Mouse (Mus musculus): Measurements from ENCODE around the gene Krt20. TPM values are rescaled to one million over a fixed set of nuclear protein-coding genes. Genes with fewer than 3 reads are reported as not detected.
A peak's percentile ranks its signal among the peaks of the same experiment; 100 is the strongest.

Krt20 gene
- 0.72 TPM in 1 of 2 replicates, not detected in the other for polyA plus RNA-seq (2012; rRNA removed)

DNA sequence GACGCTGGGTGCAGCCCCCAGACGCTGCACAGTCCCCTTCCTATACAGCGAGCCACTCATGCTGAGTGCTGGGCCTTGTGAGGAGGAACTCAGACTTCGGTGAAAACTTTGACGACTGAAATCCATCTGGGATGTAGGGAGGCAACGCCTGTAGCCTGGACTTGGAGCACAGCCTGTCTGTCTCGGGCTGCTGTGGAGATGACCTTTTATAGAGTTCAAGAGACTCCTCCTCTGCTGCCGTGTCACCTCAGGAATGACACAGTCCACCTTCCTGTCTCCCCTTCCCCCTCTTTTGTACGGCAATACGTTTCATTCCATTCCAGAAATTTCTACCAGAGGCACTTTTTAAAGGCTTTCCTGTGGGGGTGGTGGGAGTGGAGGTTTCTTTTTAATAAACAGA is at the start of gene Krt20:
Krt20 (minus strand) TSS at position 179 of the 400 bp plus-strand sequence.
- 19% methylated on average over 10 of the region's 10 CpGs for WGBS
- DNase-seq, result no peak
- TF ChIP-seq CTCF (IDR thresholded peaks at IDR 0.05; ENCODE audit: insufficient read depth, low read length) (no peak), POLR2A (IDR thresholded peaks at IDR 0.05; ENCODE audit: borderline replicate concordance, extremely low read depth, low read depth, low read length) (no peak)
- H3K4me1 ChIP-seq (ENCODE audit: control insufficient read depth, insufficient read depth, low read length), result no peaks in the 10 kb centered on the region
- H3K4me3 ChIP-seq (replicated peaks; ENCODE audit: extremely low read depth, low read depth, low read length), result no peak within 1 kb of the TSS

DNA sequence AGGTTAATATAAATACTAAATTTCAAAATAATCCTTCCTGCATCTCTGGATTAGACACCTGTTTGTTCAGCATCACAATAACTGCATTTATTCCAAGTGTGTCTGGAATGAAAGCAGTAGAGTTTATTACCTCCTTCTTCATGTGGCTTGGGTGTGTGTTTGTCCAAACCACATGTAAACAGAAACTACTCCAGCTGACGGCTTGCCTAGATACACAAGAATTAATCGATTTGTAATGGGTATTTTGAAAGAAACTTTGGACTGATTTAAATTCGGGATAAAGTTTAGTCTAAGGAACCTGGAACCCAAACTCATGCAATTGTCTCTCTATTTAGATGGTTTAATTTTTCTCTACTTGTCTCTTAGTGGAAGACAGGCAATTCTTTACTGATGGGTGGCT is 37.0 kb upstream of the Krt20 start:
- 56% methylated on average over 3 of the region's 3 CpGs for WGBS

GRCm38 (mm10) chr11:99473433-99473832 is 35.5 kb upstream of the Krt20 start:
- H3K4me3 ChIP-seq (replicated peaks; ENCODE audit: extremely low read depth, low read depth, low read length), result no peak overlapping the region
- DNase-seq, result peak; percentile 41
- H3K4me1 ChIP-seq (ENCODE audit: control insufficient read depth, insufficient read depth, low read length), result no peaks in the 10 kb centered on the region; the same call in none of the 2 replicates
- TF ChIP-seq CTCF (IDR thresholded peaks at IDR 0.05; ENCODE audit: insufficient read depth, low read length), result no peak
- TF ChIP-seq POLR2A (IDR thresholded peaks at IDR 0.05; ENCODE audit: borderline replicate concordance, extremely low read depth, low read depth, low read length), result peak; percentile 43; the same call in 1 of the 2 replicates
- 57% methylated on average over 6 of the region's 6 CpGs for WGBS

More for the DNA sequence above, 37.0 kb upstream of the Krt20 start:
- DNase-seq, result no peak
- no peak overlapping the region for H3K4me3 ChIP-seq (replicated peaks; ENCODE audit: extremely low read depth, low read depth, low read length)
- H3K4me1 ChIP-seq (ENCODE audit: control insufficient read depth, insufficient read depth, low read length), result no peaks in the 10 kb centered on the region; the same call in 1 of the 2 replicates
- no peak for TF ChIP-seq POLR2A (IDR thresholded peaks at IDR 0.05; ENCODE audit: borderline replicate concordance, extremely low read depth, low read depth, low read length)
- TF ChIP-seq CTCF (IDR thresholded peaks at IDR 0.05; ENCODE audit: insufficient read depth, low read length), result no peak

- Histone ChIP-seq H3K4me1 (ENCODE audit: control insufficient read depth, insufficient read depth, low read length) (no peaks in the 10 kb centered on the region; the same call in none of the 2 replicates), H3K4me3 (replicated peaks; ENCODE audit: extremely low read depth, low read depth, low read length) (no peak overlapping the region)
- DNase-seq, result no peak
- TF ChIP-seq CTCF (IDR thresholded peaks at IDR 0.05; ENCODE audit: insufficient read depth, low read length), result no peak
- TF ChIP-seq POLR2A (IDR thresholded peaks at IDR 0.05; ENCODE audit: borderline replicate concordance, extremely low read depth, low read depth, low read length), result no peak
- 44% methylated on average over 4 of the region's 4 CpGs for WGBS
These were observed 34.5 kb upstream of the Krt20 start for GRCm38 (mm10) chr11:99472405-99472804.

GRCm38 (mm10) chr11:99471946-99472345 is 34.0 kb upstream of the Krt20 start:
- TF ChIP-seq POLR2A (IDR thresholded peaks at IDR 0.05; ENCODE audit: borderline replicate concordance, extremely low read depth, low read depth, low read length), result no peak
- no peak for TF ChIP-seq CTCF (IDR thresholded peaks at IDR 0.05; ENCODE audit: insufficient read depth, low read length)
- no peak overlapping the region for H3K4me3 ChIP-seq (replicated peaks; ENCODE audit: extremely low read depth, low read depth, low read length)
- 65% methylated on average over 6 of the region's 6 CpGs for WGBS
- no peaks in the 10 kb centered on the region; the same call in none of the 2 replicates for H3K4me1 ChIP-seq (ENCODE audit: control insufficient read depth, insufficient read depth, low read length)
- peak; percentile 38 for DNase-seq

DNA sequence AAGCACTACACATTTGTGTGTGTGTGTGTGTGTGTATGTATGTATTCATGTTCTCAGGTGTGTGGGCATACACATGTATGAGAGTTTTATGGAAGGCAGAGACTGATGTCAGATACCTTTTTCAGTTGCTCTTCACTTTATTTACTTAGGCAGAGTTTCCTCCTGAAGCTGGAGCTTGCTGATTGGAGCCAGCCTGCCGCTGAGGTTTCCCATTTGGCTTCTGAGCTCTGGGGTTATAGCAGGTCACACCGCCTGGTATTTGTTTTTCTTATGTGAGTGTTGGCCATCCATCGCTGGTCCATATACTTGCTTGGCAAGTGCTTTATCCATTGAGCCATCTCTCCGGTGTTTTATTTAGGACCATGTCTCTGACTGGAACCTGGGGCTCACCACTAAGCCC is 31.3 kb upstream of the Krt20 start:
- Histone ChIP-seq H3K4me3 (replicated peaks; ENCODE audit: extremely low read depth, low read depth, low read length) (no peak overlapping the region), H3K4me1 (ENCODE audit: control insufficient read depth, insufficient read depth, low read length) (no peaks in the 10 kb centered on the region; the same call in none of the 2 replicates)
- 36% methylated on average over 4 of the region's 4 CpGs for WGBS
- TF ChIP-seq POLR2A (IDR thresholded peaks at IDR 0.05; ENCODE audit: borderline replicate concordance, extremely low read depth, low read depth, low read length) (no peak), CTCF (IDR thresholded peaks at IDR 0.05; ENCODE audit: insufficient read depth, low read length) (no peak)
- DNase-seq, result no peak

- Histone ChIP-seq H3K4me3 (replicated peaks; ENCODE audit: extremely low read depth, low read depth, low read length) (no peak overlapping the region), H3K4me1 (ENCODE audit: control insufficient read depth, insufficient read depth, low read length) (no peaks in the 10 kb centered on the region; the same call in none of the 2 replicates)
- 59% methylated on average over 11 of the region's 11 CpGs for WGBS
- DNase-seq, result no peak
- TF ChIP-seq POLR2A (IDR thresholded peaks at IDR 0.05; ENCODE audit: borderline replicate concordance, extremely low read depth, low read depth, low read length), result no peak
These were observed 30.6 kb upstream of the Krt20 start for GRCm38 (mm10) chr11:99468566-99468965.

GRCm38 (mm10) chr11:99466316-99466715 is 28.4 kb upstream of the Krt20 start:
- H3K4me3 ChIP-seq (replicated peaks; ENCODE audit: extremely low read depth, low read depth, low read length), result no peak overlapping the region
- TF ChIP-seq CTCF (IDR thresholded peaks at IDR 0.05; ENCODE audit: insufficient read depth, low read length) (no peak), POLR2A (IDR thresholded peaks at IDR 0.05; ENCODE audit: borderline replicate concordance, extremely low read depth, low read depth, low read length) (no peak)
- H3K4me1 ChIP-seq (ENCODE audit: control insufficient read depth, insufficient read depth, low read length), result no peaks in the 10 kb centered on the region; the same call in none of the 2 replicates
- no peak for DNase-seq
- 10% methylated on average over 7 of the region's 7 CpGs for WGBS

DNA sequence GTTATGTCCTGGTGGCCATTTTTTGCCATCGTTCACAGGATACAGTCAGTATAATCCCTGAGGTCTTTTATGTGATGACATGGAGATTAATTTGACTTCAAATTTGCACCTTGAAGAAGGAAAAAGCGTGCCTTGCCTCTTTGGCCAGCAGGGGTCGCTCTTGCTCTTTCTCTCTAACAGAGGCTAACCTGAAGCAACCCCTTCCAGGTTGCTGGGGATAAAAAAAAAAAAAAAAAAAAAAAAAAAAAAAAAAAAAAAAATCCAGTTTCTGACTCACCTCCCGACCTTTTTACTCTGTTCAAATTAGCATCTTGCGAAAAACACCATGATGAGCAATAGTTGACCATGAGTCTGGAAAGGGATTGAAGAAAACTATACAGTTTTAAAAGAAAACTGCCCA is 26.9 kb upstream of the Krt20 start:
- Histone ChIP-seq H3K4me1 (ENCODE audit: control insufficient read depth, insufficient read depth, low read length) (no peaks in the 10 kb centered on the region; the same call in 1 of the 2 replicates), H3K4me3 (replicated peaks; ENCODE audit: extremely low read depth, low read depth, low read length) (no peak overlapping the region)
- 5% methylated on average over 5 of the region's 5 CpGs for WGBS
- TF ChIP-seq POLR2A (IDR thresholded peaks at IDR 0.05; ENCODE audit: borderline replicate concordance, extremely low read depth, low read depth, low read length), result no peak
- peak; percentile 80 for TF ChIP-seq CTCF (IDR thresholded peaks at IDR 0.05; ENCODE audit: insufficient read depth, low read length)
- peak; percentile 75 for DNase-seq

DNA sequence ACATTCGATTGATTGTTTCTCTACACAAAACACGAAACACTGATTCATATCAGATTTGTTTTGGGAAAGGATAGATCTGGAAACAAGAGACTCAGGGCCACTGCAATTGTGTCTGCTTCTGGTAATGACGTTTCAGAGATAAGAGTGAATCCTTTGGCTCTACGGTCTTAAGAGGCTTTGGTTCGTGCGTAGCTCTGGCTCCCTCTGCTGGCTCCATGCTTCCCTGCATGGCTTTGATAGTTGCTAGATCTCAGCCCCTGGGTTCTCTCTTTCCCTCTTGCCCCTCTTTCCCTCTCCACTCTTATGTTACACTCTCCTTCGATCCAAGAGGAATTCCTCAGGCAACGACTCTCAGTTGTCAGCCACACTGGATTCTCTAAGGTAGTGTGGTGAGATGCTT is 25.2 kb upstream of the Krt20 start:
- peak; percentile 49 for DNase-seq
- Histone ChIP-seq H3K4me3 (replicated peaks; ENCODE audit: extremely low read depth, low read depth, low read length) (no peak overlapping the region), H3K4me1 (ENCODE audit: control insufficient read depth, insufficient read depth, low read length) (no peaks in the 10 kb centered on the region)
- TF ChIP-seq CTCF (IDR thresholded peaks at IDR 0.05; ENCODE audit: insufficient read depth, low read length) (peak; percentile 98), POLR2A (IDR thresholded peaks at IDR 0.05; ENCODE audit: borderline replicate concordance, extremely low read depth, low read depth, low read length) (no peak)
- WGBS, result 9% methylated on average over 8 of the region's 8 CpGs
